Mouse (Mus musculus) frontal cortex, postnatal 14 days (tissue): ENCODE results near the gene Dlg2.
A peak's percentile ranks its signal among the peaks of the same experiment; 100 is the strongest.

Source experiments
- DNase-seq, 2 experiments: peaks; one replicate each; pipeline ENCODE4 v3.0.0; 2022; ENCODE audit warnings: low spot score in 2 of 2

Dlg2 gene

DNA sequence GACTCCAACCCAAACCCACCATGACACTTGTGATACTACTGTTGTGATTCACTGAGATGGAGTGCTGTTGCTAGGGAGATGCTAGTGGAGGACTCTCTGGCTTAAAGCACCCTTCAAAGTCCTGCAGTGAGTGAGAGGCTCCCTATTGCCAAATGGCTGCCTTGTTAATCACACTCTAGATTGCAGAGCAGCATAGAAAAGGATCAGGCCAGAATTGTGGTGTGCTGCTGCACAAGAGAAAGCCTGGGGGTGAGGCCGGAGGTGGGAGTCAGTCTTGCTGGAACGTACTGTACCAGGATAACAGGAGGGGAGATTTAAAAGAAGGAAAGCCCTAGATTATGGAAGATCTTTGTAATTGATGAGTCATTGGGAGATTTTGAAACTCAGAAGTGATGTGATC, 1094.5 kb downstream of the Dlg2 start:
- DNase-seq, result no peak

DNA sequence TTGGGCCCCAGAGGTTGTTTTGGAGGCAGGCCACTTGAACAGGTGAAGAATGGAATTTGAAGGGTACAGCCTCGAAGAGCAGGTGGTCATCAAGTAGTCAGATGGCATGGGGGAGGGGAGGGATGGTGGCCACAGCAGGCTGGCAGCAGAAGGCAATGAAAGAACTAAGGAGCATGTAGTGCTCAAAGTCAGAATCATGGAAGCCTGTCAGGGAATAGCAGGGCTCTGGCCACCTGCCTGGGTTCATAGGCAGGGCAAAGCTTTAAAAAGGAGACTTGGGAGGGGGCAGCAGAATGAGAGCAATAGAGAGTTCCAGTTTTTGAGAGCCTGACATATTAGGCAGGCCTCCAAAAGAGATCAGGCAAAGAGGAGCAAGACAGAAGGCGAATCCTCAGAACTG, 1096.2 kb downstream of the Dlg2 start:
- no peak for DNase-seq

DNA sequence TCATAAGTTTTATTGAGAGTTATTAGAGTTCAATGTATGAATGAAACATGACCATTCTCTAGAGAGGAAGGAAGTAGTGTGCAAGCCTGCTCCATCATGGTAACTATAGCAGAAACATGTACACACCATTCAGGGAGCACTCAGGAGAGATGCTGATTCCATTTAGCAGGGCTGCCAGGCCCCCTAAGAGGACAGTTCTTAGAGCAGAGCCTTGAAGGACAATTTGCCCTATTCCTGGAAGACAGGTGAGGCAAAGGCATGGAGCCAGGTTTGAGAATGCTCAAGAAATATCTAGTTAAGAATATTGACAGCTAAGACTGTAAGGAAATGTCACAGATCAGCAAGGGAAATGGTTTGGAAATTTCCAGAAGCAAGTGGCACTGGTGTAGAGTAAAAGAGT, 1096.8 kb downstream of the Dlg2 start:
- no peak for DNase-seq

DNA sequence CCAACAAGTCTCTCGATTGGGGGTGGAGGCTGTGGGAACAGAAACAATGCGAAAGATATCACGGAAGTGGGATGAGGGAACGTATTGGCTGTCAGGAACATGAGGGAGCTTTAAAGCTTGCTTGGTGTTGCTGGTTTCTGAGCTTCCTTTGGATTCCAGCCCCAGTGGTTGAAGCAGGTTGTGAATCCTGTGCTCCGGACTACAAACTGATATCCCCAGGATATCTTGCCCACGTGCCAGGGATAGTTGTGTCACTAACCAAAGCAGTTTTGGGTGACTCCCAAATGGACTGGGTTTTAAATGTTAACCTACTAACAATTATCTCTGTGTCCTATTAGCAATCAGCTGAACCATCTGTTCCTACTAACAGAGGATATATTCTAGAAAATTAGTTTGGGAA, 1099.7 kb downstream of the Dlg2 start:
- DNase-seq, result no peak

DNA sequence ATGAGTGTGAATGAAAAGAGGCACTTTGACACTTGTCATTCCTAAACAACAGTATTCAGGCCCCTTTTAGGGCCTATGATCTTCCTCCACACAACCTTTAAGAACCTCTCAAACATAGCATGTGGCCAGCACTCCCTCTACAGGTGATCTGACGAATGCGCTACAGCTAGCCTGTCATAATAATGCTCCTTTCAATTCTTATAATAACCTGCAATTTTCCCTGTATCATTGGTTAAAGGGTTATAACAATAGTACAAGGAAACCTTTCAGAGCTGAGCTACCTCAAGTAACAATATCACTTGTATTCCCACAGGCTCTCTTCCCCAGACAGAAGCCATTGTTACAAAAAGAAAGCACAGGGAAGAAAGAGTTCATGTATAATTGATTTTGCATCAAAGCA, 1105.7 kb downstream of the Dlg2 start:
- no peak for DNase-seq

DNA sequence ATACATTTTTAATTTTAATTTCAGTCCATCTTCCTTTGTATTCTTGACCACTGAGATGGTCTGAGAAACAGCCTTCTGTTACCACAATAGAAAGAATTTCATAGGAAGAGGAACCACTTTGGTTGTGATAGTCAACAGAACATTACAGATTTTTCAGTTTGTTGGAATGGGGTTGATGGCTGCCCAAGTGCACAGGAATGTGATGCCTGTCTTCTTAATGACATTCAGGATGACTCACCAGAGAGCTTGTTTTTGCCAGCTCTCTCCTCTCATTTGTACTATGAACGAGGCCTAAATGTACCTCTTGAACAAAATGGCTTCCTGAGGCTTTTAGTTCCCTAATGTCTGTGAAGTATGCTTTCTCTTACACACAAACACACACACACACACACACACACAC, 1107.1 kb downstream of the Dlg2 start:
- DNase-seq, result no peak

DNA sequence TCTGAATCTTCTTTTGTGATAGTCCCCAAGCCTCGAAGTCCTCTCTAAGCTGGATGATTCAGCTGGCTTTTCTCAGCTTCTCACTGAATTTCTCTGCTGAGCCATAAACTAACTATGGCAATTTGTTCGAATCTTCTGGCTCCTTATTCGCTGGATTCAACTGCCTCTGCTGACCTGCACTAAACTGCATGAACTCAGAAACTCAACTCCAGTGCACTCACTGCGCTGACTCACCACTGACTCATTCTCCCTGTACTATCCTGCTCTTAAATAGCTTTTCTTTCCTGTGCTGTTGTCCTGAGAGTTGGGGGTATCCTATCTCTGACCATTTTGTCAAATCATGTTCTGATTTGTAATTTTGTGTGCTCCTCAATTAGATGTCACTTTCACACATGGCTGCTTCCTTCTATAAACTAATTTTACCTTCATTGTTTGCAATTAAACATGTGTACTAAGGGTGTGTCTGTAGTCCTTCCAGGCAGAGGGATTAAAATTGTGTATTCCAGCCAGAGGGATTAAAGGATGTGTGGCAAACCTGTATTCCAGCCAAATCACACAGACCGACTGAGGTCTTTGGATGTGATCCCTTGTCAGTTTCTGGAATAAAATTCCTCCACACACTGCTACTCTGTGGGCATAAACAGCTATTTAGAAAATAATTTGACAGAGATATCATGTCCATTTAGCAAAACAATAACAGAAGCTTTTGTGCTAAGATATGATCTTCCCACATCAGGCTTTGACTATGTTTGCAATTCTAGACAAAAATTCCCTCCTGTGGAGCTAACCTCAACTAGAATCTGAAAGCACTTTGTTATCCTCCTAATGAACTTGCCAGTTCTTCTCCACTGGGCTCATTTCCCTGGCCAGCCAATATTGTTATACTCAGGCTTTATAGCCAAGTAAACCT, 1115.0 kb downstream of the Dlg2 start:
- no peak for DNase-seq

DNA sequence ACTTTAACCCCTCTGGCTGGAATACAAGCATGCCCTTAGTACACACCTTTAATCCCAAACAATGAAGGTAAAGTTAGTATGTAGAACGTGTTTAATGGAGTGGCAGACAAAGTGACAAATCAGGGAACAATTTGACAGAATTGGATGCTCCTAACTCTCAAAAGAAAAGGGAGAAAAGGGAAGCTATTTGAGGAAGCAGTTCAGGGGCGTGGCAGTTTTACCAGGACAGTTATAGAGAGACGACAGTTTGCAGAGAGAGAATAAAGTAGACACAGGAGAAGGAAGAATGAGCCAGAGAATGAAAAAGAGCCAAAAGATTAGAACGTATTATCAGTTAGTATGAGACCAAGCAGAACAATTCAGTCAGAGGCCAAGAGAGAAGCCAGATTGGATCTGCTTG, 1122.1 kb downstream of the Dlg2 start:
- DNase-seq, result no peak

DNA sequence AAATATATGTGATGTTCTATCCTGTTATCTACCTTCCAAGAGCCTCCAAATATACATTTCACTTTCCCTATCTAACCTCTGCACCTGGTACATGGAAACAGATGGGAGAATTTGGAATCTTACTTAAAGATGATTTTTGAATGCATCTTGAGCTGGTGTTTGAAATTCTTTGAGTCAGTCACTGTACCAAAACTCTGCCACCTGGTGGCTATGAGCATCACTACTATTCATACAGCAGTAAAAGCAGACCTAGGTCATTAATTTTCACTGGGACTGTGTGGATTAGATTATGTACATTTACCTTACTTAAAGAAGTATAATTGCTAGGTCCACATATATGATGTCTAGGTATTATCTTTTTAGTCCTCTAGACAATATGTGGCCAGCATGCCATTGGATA, 1124.8 kb downstream of the Dlg2 start:
- DNase-seq, result no peak

DNA sequence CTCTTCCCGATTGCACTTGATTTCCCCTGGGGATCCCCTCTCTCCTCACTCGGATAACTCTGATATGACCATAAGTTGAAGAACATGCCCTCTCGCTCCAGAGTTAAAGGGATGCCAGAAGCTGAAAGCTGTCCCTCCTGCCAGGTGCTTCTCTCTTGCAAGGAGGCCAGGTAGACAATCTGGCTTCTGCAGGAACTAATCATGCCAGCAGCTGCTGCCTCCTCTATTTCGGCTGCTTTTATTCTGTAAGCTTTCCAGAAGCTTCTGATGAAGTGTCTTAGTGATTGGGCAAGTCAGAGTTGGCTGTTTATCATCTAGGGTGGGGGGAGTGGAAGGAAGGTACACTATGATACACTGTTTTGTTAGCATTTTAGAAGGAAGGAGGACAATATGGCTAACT, 1127.1 kb downstream of the Dlg2 start:
- no peak for DNase-seq

DNA sequence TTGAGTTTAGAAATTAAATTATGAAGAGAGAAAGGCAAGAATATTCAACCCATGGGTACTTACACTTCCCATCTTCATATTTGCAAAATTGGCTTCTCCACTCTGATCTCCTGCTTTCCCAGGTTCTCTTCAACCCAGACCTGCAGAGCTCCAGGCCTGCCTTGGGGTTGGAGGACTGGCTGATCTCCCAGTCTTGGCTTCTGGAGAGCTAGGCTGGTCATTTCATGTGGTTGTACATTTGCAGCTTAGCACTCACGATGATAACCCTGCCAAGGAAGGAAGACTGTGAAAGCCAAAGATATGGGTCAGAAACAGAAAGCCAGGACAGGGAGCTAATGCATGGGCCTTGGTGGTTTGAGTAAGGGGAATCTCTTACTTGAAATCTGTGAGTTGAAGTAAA, 1176.6 kb downstream of the Dlg2 start:
- DNase-seq, result no peak

DNA sequence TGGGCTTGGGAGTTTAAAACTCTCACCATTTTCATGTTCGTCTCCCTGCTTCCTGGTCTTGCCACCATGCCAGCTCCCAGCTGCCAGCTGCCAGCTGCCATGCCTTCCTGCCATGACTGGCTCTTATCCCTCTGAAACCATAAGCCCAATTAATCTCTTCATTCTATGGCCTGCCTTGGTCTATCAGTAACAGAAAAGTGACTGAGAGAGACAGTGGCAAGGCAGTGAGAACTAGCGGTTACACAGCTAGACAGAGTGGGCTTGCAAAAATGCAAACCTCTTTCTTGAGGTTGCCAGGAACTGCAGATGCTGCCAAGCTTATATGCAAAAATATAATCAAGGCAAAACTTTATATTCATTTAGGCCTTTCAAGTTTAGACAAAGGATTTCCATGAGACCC, 1183.0 kb downstream of the Dlg2 start:
- DNase-seq, result no peak

DNA sequence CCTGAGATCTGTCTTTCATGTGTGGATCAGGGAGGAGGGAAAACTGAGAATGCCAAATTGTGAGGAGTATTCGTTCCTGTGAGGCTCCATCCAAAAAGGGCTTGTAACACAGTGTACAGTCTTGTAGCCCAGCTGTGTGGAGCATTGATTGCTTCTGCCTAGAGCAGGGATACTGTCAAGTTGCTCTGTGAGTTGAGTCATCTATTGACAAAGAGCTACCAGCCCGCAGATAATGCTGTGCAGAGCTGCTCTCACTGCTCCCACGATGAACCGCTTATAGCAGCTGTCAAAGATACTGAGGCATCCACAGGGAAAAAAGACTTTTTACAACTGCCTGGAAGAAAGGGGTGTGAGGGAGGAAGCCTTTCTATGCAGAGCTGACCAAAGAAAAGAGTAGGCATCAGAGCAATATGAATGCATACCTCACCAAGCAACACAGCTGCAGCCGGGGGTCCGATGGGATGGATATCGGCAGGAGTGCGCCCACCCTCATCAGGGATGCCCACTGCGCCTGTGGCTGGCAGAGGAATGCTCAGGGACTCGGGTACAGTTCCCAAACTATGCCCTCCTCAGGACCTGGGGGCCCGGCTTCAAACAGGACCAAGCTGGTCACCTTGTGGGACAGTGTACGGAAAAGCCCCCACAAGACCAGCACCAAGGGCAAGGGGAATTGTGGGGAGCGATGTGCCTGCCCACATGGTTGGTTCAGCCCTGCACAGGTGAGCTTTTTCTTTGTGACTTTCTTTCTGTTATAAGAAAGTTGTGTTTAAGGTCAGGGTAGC, 1196.0 kb downstream of the Dlg2 start:
- DNase-seq, result peak; percentile 32 to 45

DNA sequence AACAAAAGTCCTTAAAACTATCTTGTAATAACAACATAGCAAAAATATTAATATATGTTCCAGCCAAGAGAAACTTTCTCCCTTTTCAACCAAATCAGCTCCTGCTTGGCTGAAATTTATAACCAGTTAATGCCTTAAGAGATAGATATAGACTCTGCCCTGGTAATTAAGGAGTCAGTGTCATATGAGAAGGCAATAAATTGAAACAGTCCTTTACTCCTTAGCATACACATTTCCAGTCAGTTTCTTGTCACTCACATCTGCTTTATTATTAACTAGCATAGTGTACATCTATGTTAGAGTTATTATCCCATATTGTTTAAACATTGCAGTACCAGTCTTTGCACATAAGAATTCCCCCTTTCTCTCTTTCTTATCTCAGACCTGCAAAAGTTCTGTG, 1197.9 kb downstream of the Dlg2 start:
- no peak for DNase-seq

DNA sequence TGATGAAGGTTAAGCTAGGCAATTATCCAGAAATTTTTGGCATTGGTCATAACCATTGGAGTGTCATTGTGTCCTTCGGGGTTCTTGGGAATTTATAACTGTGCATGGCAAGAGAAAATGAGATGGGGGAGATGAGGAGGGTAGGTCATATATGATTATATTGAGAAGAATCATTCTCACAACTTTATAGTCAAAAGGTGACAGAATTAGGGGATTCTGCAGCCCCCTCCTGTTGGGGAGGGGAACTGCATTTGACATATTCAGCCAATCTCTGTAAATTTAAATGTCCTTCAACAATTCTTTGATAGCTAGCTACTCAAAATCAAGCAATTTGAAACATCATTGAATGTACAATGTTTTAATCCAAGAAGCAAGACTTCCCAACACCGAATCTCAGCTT, 1201.5 kb downstream of the Dlg2 start:
- no peak for DNase-seq

DNA sequence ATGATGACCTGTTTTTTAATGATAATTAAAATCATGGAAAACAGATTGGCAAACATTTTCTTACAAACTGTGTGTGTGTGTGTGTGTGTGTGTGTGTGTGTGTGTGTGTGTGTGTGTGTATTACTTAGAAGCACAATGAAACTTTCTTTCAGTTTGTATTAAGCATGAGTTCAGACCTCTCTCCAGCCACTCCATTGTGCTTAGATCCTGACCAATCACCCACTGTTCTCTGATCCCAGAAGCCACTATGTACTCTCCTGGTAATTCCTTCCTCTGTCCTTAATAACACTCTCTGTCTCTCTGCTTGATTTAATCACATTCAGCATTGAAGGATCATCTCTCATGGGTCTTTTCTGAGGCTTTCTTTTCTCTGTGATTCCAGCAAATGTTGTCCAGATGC, 1211.5 kb downstream of the Dlg2 start:
- DNase-seq, result no peak

DNA sequence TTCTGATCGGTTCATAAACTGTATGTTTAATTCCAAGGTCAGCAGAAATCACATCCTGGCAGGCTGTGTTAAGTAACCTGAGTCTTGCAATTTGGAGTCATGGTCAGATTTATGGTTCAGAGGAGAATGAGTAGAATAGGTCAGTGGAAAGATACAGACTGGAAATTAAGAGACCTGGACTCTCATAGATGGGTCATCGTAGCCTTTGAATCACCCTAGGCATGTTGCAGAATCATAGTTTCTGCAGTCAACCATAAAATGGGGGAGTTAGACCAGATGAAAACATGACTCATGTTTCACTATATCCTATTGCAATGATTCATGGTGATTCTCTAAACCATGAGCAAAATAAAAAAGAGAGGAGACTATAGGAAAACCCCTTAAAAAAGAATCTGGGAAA, 1213.4 kb downstream of the Dlg2 start:
- no peak for DNase-seq

DNA sequence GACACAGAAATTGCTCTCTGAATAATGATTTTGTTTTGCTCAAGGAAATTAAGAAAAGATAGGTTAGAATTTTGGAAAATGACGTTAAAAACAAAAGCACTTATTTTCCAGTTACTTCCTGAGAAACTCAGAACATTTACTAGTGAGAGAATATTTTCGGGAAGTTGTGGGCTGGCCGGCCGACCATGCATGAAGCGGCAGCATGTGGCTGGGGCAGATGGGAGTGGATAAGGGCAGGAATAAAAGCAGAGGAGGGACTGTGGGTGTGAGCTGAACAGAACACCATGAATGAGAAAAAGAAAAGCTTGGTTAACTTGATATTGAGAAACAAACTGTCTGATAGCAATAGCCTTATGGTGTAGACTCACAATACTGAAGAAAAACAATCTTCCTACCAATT, 1233.4 kb downstream of the Dlg2 start:
- no peak for DNase-seq

DNA sequence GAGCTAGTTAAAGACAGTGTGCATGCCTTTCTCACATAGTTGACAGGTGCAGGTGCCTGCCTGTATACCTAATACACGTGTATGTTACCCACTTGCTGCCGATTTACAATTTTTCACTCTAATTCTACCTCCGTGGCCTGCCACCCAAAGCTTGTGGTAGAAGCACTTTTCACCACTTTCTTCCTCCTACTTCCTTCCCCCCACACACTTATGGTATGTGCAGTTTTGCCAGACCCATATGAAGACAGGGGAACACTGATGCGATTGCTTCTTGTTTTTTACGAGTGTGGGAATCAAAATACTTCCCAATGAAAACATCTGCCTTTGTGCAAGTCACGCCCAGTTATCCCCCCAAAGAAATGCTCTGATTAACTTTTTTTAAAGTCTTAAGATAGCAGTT, 1234.7 kb downstream of the Dlg2 start:
- DNase-seq, result no peak

DNA sequence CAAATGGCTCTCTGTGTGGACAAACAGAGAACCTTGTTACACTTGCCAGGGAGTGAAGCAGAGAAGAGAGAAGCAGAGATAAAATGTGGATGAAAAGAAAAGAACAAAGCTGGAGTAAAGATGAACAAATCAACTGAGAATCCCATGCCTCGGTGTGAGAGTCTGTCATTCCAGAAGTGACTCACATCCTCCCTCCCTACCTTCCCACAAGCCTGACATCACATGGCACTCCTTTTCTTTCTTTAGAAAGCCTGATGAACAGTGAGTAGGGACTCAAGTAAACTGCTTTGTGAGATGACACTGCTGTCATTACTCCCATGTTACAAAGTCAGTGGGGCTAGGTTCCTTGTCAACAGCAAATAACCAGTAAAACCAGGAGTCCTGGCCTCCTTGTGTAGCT, 1239.3 kb downstream of the Dlg2 start:
- DNase-seq, result no peak

DNA sequence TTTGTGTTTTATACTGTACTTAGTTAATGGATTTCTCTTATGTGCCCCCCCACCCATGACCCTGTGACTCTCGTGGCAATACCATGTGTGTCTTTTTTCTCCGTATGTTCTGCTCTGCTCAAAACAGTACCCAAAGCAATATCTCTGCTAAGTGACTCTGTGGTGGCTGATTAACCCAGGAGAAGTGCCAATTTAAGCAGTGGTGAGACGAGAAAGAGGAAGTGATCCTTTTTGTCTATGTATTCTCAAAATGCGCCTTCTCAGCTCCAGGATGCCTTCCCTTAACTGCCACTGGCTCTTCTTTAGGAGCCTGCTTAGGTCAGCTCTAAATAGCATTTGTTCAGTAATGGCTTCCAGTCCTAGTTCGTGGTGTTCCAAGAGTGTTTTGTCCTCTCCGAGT, 1240.2 kb downstream of the Dlg2 start:
- DNase-seq, result no peak

DNA sequence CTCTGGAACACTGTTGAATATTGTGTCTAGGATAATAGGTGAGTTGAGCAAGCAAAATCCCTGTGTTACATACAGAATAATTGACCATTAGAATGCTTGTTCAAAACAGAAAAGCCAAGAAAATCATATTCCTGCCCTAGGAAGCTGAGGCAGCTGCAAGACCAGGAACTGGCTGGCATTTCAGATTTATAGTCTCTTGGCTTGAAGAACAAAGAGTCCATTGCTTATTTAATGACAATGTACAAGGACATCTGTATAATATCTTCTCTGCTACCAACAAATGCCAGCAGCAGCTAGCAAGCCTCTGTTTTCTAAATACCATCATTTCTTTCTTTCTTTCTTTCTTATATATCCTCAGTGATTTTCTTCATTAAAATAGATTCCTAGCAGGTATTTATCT, 1243.8 kb downstream of the Dlg2 start:
- DNase-seq, result no peak

DNA sequence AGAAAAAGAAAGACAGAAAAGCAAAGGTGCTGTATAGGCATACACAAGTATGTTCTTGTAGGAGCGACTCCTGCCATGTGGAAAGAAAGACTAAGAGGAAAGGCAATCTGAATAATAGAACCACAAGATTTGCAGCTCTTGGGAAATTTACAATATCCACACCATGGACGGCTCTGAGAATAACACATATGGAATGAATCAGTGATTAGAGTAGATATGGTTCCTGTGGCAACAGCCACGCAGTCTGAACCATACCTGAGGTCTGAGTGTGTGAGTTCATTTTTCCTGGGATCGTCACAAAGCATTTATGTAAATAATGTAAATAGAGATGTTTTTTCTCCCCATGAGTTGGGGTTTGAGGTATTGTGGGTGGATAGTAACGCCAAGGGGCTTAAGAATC, 1247.9 kb downstream of the Dlg2 start:
- no peak for DNase-seq
